Mouse (Mus musculus) hindbrain, embryonic 10.5 days (tissue): ENCODE results near the gene Pomp. TPM values are rescaled to one million over a fixed set of nuclear protein-coding genes. Genes with fewer than 3 reads are reported as not detected.

Experiments
- DNase-seq: peaks from one replicate; pipeline ENCODE4 v3.0.0-alpha.2; 2017; ENCODE audit warnings: low spot score
- H3K27ac ChIP-seq: fragments of 300-500 bp; sonication (generic); 2 replicates; pipeline ENCODE4 v1.5.1; 2016; ENCODE audit warnings: mild to moderate bottlenecking, moderate library complexity
- H3K27me3 ChIP-seq: fragments of 300-500 bp; sonication (generic); 2 replicates; pipeline ENCODE4 v1.6.1; 2016; ENCODE audit warnings: mild to moderate bottlenecking; ENCODE audit not compliant: poor library complexity, insufficient read depth, severe bottlenecking
- H3K36me3 ChIP-seq: fragments of 300-500 bp; sonication (generic); 2 replicates; pipeline ENCODE4 v1.6.1; 2016; ENCODE audit warnings: mild to moderate bottlenecking, moderate library complexity
- H3K4me1 ChIP-seq: fragments of 300-500 bp; sonication (generic); replicated peaks from 2 replicates; pipeline ENCODE4 v1.6.1; 2016; ENCODE audit warnings: mild to moderate bottlenecking
- H3K4me3 ChIP-seq: fragments of 300-500 bp; sonication (generic); 2 replicates; pipeline ENCODE4 v1.5.1; 2016; ENCODE audit warnings: mild to moderate bottlenecking, moderate library complexity
- H3K9me3 ChIP-seq: fragments of 300-500 bp; sonication (generic); 2 replicates; pipeline ENCODE4 v1.6.1; 2016; ENCODE audit warnings: mild to moderate bottlenecking, moderate library complexity
- WGBS: fragments of 180-500 bp; shearing (Covaris S2); methylation state at CpG from one replicate; pipeline ENCODE4 v1.1.7; 2016; 5-methylcytosine and 5-hydroxymethylcytosine counted together
- polyA plus RNA-seq: library from polyadenylated mRNA; unstranded; fragments of >200 nt; fragmentation: Nextera tagmentation; extraction: Ambion mirVana; gene quantifications from 2 replicates; pipeline ENCODE4 v1.2.1, GENCODE M21; 2016

Pomp gene
- polyA plus RNA-seq, 1 experiment from 2014 or later = 521 TPM

DNA sequence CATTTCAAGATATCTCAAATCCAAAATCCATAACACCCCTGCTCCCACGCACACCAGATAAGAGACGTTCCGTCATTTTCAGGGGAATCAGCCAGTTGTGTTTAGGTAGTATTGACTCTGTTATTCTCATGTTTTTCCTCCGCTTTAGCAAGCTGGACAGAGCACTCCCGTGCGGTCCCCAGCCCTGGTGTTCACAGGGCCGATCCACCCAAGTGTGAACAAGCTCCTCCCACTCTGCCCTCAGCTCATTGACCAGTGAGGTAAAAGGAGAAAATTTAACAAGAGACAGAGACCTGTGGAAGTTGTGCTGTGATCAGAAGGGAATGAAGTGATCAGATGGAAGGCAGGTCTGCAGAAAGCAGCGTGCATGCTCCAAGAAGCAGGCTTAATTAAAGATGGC is 31.4 kb upstream of the Pomp start:
- DNase-seq = no peak
- H3K9me3 ChIP-seq = no peaks in the 10 kb centered on the region
- H3K27ac ChIP-seq = no peak overlapping the region
- no peaks in the 10 kb centered on the region for H3K27me3 ChIP-seq
- H3K4me1 ChIP-seq = peaks cover 10% of the 10 kb centered on the region
- 70% methylated on average over 8 of the region's 8 CpGs for WGBS
- H3K4me3 ChIP-seq = no peak overlapping the region
- H3K36me3 ChIP-seq = no peaks in the 10 kb centered on the region

DNA sequence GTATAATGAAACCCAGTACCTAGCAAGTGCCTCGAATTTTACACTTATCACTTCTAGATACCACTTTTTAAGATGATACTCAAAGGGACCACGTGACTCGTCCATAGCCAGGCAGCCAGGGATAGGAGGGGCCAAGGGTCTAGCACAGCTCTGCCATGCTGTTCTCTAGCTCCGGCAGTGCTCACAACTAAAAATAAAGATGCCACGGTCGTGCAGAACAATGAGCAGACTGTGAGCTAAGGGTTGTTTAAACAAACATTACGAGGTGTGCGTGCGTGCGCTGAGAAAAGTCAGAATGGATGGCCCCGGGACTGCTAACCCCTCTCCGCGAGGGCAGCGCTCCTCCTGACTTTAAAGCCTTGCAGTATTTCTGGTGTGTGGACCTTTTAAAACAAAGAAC is 27.4 kb upstream of the Pomp start:
- peaks cover 15% of the 10 kb centered on the region for H3K4me1 ChIP-seq
- peaks cover 20% of the 10 kb centered on the region for H3K27me3 ChIP-seq
- no peaks in the 10 kb centered on the region for H3K9me3 ChIP-seq
- 44% methylated on average over 14 of the region's 14 CpGs for WGBS
- no peak overlapping the region for H3K4me3 ChIP-seq
- H3K27ac ChIP-seq = no peak overlapping the region
- no peaks in the 10 kb centered on the region for H3K36me3 ChIP-seq
- DNase-seq = peak; percentile 31

DNA sequence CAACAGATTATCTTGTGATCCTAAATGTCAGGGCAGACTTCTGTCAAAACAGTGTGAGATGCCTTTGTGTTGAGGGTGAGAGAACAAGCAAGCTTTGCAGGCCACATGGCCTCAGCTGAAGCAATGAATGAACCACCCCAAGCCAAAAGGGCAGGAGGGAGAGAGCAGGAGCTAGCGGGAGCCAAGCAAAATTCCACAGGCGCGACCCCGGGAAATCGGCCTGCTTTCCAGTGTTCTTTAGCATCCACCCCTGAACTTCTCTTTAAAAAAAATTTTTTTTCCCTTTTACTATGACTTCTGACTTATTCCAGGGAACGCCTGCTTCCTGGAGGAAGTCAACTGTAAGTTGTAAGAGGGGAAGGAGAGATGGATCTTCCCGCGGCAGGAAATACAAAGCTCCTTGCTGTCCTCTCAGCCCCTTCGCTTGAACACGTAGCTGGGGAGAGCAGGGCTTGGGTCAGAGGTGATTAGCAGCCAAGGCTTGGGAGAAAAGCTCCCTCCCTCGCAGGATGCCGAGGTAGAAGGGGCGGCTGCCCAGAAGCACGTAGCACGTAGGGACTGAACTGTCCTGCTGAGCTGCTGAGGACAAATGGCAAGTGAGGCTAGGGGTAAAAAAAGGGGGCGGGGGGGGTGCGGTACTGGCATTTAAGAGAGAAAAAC is 25.3 kb upstream of the Pomp start:
- 6% methylated on average over 17 of the region's 17 CpGs for WGBS
- H3K4me3 ChIP-seq = peak overlapping the region; percentile 26

DNA sequence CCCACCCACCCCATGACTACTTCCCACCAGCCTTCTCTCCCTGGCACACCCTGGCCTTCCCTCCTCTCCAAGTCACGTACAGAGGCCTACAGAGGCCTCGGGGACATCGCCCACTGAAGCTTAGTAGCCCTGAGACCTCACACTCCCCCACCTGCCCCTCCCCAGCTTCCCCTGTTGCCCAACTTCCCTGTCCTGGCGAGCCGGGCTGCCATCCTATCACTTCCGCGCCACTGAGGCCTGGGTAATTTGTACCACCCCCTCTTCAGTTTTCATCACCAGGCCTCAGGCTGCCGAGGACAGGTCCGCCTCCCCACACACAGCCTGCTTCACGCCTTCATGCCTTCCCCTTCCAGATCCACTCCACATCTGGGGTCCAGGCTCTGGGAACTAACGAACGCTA is 20.8 kb upstream of the Pomp start:
- Histone ChIP-seq H3K4me1 (peaks cover 14% of the 10 kb centered on the region), H3K9me3 (no peaks in the 10 kb centered on the region)
- 88% methylated on average over 12 of the region's 12 CpGs for WGBS

More for the DNA sequence above, 25.3 kb upstream of the Pomp start:
- H3K9me3 ChIP-seq = no peaks in the 10 kb centered on the region
- H3K27me3 ChIP-seq = peaks cover 20% of the 10 kb centered on the region
- DNase-seq = peak; percentile 34
- peaks cover 15% of the 10 kb centered on the region for H3K4me1 ChIP-seq
- peak overlapping the region; percentile 53; the same call in 1 of the 2 replicates for H3K27ac ChIP-seq
- no peaks in the 10 kb centered on the region for H3K36me3 ChIP-seq

DNA sequence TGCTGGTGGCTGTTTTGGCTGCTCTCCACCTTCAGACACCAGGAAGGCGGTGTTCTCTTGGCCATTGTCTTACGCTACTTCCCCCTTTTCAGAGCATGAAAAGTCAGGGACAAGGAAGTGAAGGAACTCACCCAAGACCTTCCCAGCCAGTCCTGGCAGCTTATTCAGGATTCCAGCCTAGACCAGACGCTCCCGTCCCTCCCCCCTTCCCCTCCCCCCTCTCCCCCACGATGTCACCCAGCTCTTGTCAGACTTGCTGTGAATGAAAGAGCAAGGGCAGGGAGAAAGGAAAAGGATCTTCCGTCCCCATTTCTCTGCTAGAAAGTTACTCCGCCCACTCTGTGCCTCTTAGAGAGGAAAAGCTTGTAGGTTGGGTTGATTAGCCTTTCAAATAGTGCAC is 16.9 kb upstream of the Pomp start:
- Histone ChIP-seq H3K4me1 (no peaks in the 10 kb centered on the region), H3K9me3 (no peaks in the 10 kb centered on the region), H3K4me3 (no peak overlapping the region), H3K27ac (no peak overlapping the region), H3K27me3 (no peaks in the 10 kb centered on the region), H3K36me3 (no peaks in the 10 kb centered on the region)
- DNase-seq = no peak
- WGBS = 49% methylated on average over 7 of the region's 7 CpGs

More for the DNA sequence above, 20.8 kb upstream of the Pomp start:
- H3K36me3 ChIP-seq = no peaks in the 10 kb centered on the region
- DNase-seq = no peak
- no peak overlapping the region for H3K4me3 ChIP-seq
- H3K27ac ChIP-seq = no peak overlapping the region
- peaks cover 17% of the 10 kb centered on the region for H3K27me3 ChIP-seq

DNA sequence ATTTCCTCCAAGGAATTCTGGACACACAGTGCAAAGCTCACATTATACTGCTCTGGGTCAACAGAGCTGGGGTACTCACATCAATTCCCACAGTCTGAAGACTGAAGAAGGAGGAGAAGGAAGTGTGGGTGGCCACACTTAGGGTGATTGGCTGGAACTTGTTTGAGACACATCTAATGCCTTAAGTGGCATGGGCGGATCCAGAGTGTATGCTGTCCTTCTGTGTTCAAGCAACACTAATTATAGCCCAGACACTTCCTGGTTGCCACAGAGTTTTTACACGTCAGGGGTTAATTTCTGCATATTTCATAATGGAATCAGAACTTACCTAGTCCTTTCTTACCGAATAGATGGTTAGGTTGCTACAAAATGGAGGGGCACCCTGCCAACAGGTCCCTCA is 14.9 kb upstream of the Pomp start:
- Histone ChIP-seq H3K4me1 (no peaks in the 10 kb centered on the region), H3K27ac (no peak overlapping the region), H3K36me3 (no peaks in the 10 kb centered on the region), H3K27me3 (no peaks in the 10 kb centered on the region), H3K4me3 (no peak overlapping the region), H3K9me3 (no peaks in the 10 kb centered on the region)
- WGBS = 79% methylated on average over 3 of the region's 3 CpGs
- no peak for DNase-seq

DNA sequence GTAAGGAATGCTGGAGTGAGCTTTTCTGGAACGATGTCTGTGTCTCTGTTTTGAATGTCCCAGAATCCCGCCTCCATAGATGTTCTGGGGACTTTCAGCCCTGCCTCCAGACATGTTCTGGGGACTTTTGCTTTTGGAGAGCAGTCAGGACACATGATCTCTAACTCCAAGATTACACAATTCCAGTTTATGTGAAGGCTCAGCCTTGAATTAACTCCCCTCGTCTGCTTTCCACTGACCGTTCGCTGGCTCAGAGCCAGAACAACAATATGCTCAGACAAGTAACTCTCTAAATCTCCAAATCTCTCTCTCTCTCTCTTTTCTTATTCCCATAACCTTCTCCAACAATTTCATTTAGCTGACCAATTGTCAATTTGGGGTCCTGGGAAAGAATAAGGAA is 12.9 kb upstream of the Pomp start:
- Histone ChIP-seq H3K36me3 (no peaks in the 10 kb centered on the region), H3K4me1 (no peaks in the 10 kb centered on the region), H3K9me3 (no peaks in the 10 kb centered on the region), H3K4me3 (no peak overlapping the region), H3K27me3 (no peaks in the 10 kb centered on the region), H3K27ac (no peak overlapping the region)
- WGBS = 89% methylated on average over 5 of the region's 5 CpGs
- DNase-seq = no peak

DNA sequence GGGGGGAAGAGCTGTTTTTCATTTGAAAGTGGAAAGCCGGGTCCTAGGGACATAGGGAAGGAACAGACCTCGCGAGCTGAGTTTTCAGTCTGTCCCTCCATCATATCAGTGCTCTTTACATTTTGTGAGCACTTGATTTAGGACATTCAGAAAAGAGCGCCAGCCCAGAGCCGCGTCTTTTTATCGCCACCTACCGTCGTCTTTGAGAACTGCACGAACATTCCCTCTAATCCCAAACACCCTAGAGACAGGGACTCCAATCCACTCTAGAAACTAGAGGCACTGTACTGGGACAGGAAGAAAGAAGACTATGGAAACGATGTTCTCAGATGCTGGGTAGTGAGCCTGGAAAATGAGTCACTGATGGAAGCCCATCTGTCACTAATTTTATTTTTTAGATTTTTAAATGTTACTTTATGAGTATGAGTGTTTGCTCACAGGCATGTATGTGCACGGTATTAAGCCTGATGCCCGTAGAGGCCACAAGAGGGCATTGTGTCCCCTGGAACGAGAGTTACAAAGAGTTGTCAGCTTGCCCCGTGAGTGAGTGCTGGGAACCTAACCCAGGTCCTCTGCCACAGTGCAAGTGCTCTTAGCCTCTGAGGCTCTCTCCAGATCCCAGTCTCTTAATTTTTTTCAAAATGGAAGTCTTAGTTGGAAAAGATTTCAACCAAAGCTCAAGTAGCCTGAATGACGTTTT is 11.9 kb upstream of the Pomp start:
- no peaks in the 10 kb centered on the region for H3K4me1 ChIP-seq
- WGBS = 24% methylated on average over 16 of the region's 16 CpGs
- H3K27ac ChIP-seq = no peak overlapping the region
- no peaks in the 10 kb centered on the region for H3K36me3 ChIP-seq
- DNase-seq = peak; percentile 77
- no peak overlapping the region for H3K4me3 ChIP-seq
- H3K9me3 ChIP-seq = no peaks in the 10 kb centered on the region
- no peaks in the 10 kb centered on the region for H3K27me3 ChIP-seq

DNA sequence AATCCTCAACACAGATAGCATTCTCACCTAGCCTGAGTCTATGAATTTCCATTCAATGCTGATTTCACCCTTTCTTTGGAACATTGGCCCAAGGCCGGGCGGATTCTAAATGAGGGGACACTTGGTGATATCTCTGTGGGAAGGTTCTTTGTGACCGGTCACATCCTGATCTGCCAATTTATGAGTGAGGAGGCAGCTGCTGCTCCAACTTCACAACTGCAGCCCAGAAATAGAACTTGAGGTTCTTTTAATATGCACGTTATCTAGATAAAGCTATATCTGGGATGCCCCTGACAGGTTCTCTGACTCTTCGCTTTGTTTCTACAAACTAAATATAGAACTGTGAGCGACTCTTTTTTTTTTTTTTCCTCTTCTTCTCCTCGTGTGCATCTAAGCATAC is 10.1 kb upstream of the Pomp start:
- H3K27me3 ChIP-seq = no peaks in the 10 kb centered on the region
- H3K9me3 ChIP-seq = no peaks in the 10 kb centered on the region
- H3K4me3 ChIP-seq = no peak overlapping the region
- H3K27ac ChIP-seq = no peak overlapping the region
- H3K36me3 ChIP-seq = no peaks in the 10 kb centered on the region
- WGBS = 78% methylated on average over 7 of the region's 7 CpGs
- no peaks in the 10 kb centered on the region for H3K4me1 ChIP-seq
- DNase-seq = no peak

DNA sequence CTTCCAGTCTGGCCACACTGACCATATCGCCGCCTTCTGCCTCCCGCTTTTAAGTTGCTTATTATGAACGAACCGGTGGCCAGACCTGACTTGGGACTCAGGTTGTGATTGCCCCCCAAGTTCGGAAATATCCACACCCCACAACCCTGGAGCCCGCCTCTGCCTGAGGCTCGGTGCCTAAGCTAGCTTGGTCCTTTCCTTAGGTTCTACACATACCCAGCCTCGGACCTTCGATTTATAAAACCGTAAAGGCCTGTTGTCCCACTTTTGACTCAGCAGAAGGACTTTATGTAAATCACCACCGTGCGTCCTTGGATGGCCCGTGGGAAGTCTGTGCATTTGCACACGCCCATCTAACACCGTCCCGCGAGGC is 199 bp upstream of the Pomp start:
- Histone ChIP-seq H3K9me3 (no peaks in the 10 kb centered on the region), H3K27ac (peak overlapping the region; percentile 92), H3K27me3 (no peaks in the 10 kb centered on the region), H3K36me3 (peaks cover 30% of the 10 kb centered on the region), H3K4me3 (peak overlapping the region; percentile 96), H3K4me1 (peaks cover 19% of the 10 kb centered on the region)
- DNase-seq = no peak
- 2% methylated on average over 18 of the region's 18 CpGs for WGBS

DNA sequence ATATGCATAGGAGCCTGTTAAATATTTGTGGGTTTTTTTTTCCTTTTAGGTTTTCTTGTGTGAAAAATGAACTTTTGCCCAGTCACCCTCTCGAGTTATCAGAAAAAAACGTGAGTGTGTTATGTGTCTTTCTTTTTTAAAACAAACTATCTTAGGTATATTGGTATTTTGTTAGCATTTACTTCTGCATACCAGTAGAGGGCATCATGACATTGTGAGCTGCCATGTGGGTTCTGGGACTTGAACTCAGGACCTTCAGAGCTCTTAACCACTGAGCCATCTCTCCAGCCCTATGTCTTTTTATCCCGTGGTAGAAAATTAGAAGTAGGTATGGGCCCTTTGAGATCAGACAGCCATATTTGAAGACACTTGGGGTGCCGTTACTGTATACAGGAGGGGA is 8.4 kb downstream of the Pomp start:
- Histone ChIP-seq H3K27me3 (no peaks in the 10 kb centered on the region), H3K9me3 (no peaks in the 10 kb centered on the region), H3K4me1 (no peaks in the 10 kb centered on the region), H3K27ac (no peak overlapping the region), H3K36me3 (peaks cover 100% of the 10 kb centered on the region), H3K4me3 (no peak overlapping the region)
- DNase-seq = no peak
- WGBS = 89% methylated on average over 4 of the region's 4 CpGs

DNA sequence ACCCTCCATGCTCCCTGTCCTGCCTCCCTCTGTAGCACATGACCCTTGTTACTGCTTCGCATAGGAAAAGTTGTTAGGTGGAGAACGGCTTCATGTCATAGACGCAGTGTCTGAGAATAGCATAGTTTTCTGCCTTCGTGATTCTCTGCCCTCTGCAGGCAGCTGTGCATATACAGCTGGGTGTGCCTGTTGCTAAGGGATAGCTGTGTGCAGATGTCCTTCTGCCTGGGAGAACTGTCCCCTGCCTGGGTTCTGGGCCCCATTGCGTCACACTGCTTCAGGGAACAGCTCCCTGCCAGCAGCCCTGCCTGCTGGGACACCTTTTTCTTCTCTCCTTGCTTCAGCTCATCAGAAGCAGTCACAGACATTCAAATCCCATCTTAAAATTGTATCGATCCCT is 9.3 kb downstream of the Pomp start:
- no peaks in the 10 kb centered on the region for H3K9me3 ChIP-seq
- H3K27me3 ChIP-seq = no peaks in the 10 kb centered on the region
- H3K4me1 ChIP-seq = no peaks in the 10 kb centered on the region
- 94% methylated on average over 6 of the region's 6 CpGs for WGBS
- H3K4me3 ChIP-seq = no peak overlapping the region
- no peak for DNase-seq
- H3K36me3 ChIP-seq = peaks cover 100% of the 10 kb centered on the region
- no peak overlapping the region for H3K27ac ChIP-seq

DNA sequence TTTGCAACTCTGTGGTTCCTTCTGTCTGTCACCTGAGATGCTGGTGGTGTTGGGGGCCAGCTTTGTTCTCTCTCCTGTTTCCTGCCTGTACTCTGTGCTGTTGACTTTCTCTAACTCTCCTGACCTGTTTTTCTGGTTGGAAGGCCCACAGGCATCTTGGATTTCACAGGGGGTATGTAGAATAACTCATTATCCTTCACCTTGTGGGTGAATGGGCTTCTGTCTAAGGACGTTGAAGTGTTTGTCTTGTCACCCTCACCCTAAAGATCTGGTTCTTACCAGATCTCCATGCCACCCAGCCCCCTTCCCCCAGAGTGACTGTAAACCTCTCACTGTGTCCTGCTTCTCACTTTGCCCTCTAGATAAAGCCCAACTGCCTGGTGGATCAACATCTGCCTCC is 10.0 kb downstream of the Pomp start:
- Histone ChIP-seq H3K27ac (no peak overlapping the region), H3K27me3 (no peaks in the 10 kb centered on the region), H3K4me1 (no peaks in the 10 kb centered on the region), H3K4me3 (no peak overlapping the region), H3K36me3 (peaks cover 100% of the 10 kb centered on the region), H3K9me3 (no peaks in the 10 kb centered on the region)
- no peak for DNase-seq
- 81% methylated on average over 1 of the region's 1 CpGs for WGBS
